Mouse (Mus musculus) kidney, adult 8-10 months (tissue): ENCODE results near the gene Plekha6.
A peak's percentile ranks its signal among the peaks of the same experiment; 100 is the strongest.

Experiments used
- DNase-seq, 2 experiments: peaks; one replicate each; pipeline ENCODE4 v3.0.0; 2022

Plekha6 gene

DNA sequence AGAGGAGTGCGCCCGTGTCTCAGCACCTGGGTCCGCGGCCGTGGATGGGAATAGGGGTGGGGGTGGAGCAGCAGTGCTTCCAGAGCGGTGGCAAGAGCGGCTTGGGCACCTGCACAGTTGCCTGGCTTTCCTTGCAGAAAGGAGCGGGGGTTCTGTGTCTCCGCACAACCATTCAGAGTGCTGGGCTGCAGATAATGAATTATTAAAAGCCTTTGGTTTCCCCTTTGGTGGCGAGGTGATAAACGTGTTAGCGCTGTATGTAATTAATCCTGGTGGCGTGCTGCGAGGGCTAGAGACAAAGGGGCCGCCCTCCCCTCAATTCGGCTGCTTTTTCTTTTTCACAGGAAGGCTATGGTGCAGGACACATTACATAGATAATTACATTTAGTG lies 18.7 kb downstream of the Plekha6 start:
- no peak for DNase-seq

DNA sequence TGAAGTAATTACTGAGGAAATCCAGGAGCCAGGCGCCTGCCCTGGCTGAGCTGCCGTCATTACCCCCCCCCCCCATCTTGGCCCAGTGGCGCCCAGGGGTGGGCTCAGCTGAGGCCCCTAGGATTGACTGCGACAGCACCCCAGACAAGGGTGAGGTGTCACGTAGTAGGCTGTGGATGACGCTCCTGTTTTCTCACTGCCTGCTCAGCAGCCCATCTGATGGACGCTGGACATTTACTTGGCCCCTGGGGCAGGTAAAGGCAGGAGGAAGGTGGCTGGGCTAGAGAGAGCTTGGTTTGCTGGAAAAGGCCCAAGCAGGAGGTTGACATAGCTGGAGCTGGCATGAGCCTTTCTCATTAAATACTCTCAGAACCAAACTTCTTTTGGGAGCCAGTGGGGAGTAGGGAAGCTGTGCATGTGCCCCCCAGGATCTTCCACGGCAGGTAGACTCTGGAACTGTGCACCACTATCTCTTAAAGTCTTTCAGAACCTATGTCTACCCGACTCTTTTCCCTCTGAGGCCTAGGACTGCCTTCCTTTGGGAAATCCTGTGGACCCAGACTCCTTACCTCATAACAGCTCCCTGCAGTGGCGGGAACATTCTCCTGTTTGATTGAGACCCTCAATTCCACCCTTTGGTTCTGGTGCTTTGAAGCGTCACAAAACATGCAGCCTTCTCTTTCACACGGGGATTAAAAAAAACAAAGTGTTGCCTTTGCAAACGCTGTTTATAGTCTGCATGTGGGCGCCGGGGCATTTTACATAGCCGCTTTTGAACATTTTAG lies 19.3 kb downstream of the Plekha6 start:
- DNase-seq = no peak

DNA sequence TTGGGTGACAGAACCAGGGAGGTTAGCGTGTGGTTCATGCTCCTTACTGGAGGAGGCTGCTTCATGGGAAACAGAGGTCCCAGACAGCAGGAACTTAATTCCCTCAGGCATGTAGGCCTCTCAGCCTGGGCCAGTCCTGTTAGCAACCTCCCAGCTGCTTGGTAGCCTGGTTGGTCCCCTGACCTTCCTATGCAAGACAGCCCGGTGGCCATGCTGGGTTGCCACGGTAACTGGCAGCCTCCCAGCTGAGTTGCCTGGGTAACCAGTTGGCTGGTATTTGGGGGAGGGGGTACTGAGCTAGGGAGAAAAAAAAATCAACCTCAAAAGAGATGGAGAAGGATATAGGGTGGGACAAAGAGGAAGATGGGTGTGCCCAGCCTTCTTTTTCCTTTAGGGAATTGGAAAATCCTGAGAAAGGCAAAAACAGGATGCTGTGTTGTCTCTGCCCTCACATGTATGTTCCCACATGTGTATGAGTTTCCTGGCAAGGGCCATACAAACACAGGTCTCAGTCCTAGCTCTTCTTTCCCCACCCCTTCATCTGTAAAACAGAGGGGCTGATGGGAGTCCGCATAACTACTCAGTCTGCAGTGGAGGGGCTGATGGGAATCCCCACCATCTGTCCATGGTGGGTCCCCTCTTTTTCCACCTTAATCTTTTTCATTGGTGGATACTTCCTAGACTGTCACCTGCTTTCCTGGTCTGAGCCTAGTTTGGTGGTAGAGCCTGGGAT lies 24.1 kb downstream of the Plekha6 start:
- no peak for DNase-seq

DNA sequence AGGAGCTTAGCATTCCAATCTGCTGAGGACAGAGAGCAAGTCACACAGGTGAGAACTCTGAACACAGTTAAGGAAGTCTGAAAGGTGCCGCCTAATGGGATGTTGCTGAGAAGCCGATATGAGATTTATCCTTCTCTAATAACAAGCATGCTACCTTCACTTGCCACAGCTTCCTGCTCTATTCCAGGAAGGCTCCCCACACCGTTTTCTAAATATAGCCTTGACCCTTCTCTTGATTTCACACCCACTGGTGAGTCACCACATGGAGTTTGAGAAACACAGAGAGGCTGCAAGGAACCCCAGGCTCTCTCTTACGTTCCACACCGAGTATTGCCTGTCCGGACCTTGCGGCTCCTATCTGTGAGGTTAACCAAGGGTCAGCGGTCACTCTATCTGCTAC lies 24.7 kb downstream of the Plekha6 start:
- no peak for DNase-seq

DNA sequence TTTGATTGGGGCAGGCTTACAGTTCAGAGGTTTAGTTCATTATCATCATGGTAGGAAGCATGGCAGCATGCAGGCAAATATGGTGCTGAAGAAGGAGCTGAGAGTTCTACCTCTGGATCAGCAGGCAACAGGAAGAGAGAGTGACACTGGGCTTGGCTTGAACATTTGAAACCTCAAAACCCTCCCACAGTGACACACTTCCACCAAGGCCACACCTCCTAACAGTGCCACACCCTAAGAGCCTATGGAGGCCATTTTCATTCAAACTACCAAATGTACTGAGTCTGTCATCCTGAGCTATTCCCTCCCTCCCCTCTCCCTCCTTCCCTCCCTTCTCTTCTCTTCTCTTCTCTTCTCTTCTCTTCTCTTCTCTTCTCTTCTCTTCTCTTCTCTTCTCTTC lies 25.5 kb downstream of the Plekha6 start:
- DNase-seq = no peak

DNA sequence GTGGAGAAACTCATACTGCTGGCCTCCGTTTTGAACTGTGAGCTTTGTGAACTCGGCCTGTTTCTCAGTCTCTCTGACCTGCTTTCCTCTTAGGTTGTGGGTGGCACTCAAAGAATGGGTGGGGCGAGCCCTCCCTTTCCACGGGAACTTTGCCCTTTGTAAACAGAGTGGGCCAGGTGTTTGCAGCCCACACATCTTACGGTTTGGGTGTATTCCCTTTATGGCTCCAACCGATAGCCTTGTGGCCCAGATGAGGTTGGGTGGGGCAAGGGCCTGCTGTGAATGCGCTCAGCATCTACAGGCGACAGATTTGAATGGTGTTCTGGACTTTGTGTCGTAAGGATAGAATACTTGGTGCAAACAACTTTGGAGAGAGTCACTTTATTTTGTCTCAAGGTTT lies 26.5 kb downstream of the Plekha6 start:
- no peak for DNase-seq

DNA sequence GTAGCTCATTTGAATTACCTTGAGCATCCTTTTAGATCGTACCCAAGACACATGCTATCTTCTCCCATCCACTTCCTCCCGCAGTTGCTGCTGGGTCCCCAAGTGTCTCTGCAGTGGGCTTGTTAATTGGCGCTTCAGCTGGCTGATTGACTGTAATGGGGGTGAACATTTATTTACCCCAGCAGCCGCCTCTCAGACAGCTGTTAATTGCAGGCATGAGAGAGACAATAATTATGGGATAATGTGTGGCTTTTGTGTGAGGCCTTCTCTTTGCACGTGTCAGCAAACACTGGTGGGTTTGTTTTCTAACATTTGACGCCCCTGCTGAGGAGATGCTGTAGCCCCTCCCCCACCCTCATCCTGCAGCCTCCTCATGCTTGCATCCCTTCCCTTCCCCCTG lies 32.2 kb downstream of the Plekha6 start:
- no peak for DNase-seq

DNA sequence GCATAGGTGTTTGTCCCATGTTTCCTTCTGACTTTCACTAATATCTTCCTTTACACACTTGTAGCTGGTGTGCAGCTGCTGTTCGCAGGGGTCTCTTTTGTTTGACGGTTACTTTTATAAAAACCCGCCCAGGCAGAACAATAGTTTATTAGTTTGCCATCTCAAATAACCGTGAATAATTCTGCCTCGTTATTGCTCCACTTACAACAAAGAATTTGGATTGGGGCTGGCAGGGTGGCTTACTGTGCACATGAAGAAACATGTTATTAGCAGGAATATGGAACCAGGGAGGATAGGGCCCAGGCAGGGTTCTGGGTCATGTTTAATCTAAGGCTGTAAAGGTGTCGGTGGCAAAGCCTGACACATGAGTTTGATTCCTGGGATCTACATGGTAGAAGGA lies 33.3 kb downstream of the Plekha6 start:
- no peak for DNase-seq

DNA sequence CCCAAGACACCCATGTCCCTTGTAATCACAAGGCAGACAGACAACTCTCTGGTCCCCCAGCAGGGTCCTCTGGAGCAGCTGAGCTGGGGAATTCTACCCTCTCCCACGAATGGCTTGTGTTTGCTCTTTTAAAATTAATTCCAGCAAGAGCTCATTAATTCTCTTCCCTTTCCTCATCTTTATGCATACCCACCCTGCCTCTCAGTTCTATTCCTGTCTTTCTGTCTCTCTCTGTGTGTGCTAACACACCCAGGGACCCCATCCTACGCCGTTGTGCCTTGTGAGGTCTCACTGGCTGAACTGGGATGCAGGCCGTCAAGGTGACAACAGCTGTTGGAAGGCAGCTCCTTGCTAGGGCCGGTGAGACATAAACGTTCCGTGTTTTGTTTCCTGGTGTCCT lies 35.7 kb downstream of the Plekha6 start:
- DNase-seq = no peak

DNA sequence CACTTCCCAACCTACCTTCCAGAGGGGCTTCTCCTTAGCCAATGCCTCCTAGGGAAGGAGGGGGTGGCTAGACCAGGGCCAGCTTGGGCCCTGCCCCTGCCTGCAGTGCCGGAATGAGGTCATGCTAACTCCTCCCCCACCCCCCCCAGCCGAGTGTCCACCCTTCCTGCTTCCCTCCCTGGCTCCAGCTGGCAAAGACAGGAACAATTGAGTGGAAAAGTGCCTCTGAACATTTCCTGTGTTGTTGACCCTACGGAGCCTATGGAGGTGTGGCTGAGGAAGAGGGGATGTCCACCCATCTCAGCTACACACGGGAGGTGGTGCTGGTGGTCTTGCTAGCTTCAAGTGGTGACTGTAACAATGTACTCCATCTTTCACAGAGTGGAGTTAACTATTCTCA lies 37.5 kb downstream of the Plekha6 start:
- DNase-seq = no peak

DNA sequence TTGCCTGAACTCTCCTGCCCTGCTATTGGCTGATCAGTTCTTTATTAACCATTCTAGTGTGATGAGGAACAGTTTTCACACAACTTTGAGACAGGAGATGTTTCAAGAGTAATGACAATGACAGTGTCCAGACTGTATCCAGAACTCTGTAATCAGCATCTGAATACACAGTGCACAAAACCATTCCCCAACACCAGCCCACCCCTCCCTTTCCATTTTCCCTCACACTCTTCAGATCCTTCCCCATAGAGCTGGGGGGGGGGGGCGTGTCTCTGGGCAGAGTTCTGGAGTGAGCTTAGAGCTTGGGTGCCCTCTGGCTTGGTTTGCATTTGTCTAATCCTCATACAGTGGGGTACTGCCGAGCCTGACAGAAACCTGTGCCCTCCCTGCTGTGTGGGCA lies 39.7 kb downstream of the Plekha6 start:
- no peak for DNase-seq

DNA sequence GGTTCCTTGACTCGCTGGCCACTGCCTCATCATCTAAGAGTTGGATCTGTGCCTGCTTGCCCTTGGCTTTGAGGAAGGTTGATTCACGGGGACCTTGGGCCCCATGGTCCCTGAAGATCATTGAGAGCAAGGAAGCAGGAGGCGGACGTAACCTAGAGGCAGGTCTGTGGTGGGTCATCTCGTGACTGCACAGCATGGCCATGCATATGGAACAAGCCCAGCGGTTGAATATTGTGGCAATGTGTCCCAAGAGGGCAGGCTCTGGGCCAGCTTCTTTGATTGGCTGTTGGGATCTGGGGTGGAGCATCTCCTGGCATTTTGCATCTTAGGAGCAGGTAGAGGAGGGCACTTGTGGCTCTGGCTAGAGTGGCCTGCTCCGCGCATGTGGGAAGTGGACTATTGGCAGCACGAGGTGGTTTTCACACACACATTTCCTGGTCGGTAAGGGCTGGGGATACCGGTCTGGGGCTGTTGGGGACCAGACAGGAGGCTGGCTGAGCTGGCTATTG lies 40.4 kb downstream of the Plekha6 start:
- peak; percentile 79 to 93 for DNase-seq

DNA sequence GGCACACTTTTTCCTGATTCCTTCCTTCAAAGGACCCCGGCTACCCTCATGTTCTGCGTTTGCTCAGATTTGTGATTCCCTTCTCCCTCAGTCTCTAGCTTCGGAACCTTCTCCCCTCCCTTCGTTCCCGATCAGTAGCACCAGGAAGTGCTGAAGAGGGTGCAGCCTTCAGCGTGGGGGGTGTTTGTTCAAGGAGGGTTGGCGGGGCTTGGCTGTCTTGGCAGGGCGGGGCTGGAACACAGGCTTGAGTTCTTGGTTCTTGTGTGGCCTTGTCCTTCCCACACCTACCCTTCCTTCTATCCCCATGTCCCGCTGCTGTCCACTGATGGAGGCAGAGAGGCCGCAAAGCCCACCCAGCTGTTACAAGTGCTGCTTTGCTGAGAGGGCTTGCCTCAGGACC lies 41.0 kb downstream of the Plekha6 start:
- no peak for DNase-seq

DNA sequence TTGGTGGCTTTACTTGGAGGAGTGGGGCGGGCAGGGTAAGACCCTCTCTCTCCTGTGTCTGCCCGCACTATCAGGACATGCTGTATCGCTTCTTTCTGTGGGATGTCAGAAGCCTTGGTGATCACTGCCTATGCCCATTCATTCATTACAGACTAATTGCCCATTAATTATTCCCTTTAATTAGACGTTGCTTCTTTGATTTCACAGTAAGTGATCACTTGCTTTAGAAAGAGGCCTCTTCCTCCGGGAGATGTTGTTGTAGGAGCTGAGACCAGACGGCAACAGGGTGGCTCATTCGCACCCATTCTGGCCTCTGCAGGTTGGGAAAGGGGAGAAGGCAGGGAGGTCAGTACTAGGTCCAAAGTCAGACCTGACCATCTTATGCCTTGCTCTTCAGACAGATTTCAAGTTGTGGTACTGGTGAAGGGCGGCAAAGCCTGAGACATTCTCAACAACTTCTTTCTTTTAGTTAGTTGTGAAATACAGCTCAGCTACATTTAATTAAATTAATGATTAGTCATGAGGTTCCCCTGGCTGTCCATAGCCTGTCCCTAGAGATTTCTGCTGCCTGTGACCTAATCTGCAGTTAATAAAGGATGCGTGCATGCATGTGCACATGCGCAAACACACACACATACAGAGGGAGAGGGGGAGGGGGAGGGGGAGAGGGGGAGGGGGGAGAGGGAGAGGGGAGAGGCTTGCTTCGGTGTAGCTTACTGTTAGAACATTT lies 44.2 kb downstream of the Plekha6 start:
- no peak for DNase-seq

DNA sequence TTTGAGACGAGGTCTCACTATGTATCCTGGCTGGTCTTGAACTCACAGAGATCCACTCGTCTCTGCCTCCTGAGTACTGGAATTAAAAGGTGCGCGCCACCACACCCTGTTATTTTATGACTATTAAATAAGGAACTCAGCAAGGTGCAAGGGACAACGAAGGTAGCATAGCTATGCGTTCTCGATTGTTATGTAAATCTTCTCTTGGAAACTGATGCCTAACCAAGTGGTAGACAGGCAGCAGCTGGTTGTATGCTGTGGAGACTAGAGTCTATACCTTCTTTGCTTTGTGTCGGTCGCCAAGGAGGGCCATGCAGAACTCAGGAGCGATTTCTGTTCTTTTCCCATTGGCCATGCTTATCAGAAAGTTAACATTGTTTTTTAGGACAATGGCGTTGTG lies 45.0 kb downstream of the Plekha6 start:
- DNase-seq = no peak

DNA sequence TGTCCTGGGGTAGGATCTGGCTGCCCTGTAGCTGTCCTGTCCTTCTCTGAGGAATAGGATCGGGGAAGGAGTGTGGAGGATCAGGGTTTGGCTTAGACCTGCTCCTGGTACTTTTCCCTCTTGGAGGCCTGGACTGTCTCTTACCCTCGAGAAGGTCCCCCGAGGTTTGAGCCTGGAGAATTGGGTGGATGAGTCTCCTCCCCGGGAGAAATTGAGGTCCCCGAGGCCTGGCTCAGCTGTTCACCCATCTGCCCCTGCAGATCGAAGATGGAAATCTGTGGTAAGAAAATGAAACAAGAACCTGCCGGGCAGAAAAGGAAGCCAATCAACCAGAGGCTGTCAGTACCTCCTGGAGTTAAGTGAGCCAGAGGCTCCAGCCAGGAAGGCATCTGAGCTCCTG lies 45.5 kb downstream of the Plekha6 start:
- DNase-seq = no peak

DNA sequence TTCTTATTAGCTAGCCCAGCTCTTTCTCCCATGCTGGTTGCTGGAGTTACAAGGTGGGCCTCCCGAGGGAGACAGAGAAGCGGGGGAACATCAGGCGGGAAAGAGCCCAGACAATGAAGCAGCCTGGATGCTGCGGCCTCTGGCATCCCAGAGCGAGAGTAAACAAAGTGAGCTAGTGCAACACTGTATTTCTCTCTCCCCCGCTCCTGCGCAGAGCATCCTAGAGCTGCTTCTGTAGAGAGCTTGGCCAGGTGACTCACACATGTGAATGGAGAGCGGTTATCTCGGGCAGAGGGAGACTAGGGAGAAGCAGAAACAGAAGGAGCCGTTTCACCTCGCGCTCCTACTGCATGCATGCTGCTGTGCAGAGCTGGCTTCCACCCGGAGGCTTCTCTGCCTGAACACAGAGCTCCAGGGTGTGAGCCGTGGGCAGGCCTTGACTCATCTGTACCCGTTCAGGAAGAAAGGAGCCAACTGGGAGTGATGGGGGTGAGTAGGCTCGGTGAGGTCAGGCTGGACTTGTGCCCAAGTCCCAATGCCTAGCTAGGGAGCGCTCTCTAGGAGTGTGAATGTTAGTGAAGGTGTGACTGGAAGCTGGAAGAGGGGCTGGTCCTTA lies 46.0 kb downstream of the Plekha6 start:
- DNase-seq = peak; percentile 42 to 54

DNA sequence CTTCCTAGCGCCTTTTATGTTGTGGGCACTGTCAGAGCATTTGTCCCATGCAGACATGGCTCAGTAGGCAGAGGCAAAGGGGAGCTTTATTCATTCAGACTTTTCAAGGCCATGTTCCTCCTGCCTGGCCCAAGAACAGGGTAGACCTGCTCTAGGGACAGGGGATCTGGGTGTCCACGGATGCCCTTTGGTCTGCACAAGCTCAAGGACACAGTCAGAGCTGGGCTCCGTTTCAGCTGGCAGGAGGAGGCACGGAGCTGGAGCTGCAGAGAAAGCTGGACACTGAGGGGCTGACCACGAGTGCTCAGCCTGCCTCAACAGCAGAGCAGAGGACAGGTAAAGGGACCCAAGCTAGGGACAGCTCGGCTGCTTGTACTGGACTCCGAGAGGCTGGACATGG lies 46.8 kb downstream of the Plekha6 start:
- peak; percentile 73 for DNase-seq

DNA sequence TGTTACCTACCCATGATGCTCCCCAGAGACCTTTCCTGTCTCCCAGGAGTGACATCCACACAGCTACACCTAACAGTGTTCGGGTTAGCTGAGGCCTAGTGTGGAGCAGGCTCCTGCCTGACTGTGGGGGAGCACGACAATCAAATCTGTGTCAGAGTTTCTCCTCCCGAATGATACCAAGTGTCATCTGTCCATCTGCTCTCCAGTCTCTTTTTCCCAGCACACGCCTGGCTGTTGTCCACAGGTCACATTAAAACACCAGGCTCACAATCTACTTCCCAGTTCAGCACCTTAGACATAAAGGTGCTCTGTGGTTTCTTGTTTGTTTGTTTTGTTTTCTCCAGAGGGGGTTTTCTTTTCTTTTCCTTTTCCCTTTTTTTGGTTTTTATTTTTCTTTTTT lies 48.3 kb downstream of the Plekha6 start:
- no peak for DNase-seq

DNA sequence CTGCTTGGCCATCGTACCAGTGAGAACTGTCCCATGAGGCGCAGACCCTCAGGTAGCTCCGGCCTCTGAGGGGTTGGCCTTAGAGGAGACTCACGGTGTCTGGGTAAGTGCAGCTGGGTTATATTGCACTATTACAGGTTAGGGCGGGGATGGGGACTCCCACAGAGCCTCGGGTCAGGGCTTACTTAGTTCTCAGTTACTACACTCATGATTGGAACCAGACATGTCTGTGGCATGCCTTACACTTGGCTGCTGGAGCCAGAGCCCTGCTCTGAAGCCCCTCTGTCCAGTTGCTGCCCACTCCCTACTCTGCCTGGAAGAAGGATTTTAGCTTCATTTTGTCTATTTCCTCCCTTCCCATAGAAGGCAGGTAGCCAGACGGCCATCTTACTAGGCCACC lies 49.1 kb downstream of the Plekha6 start:
- no peak for DNase-seq

DNA sequence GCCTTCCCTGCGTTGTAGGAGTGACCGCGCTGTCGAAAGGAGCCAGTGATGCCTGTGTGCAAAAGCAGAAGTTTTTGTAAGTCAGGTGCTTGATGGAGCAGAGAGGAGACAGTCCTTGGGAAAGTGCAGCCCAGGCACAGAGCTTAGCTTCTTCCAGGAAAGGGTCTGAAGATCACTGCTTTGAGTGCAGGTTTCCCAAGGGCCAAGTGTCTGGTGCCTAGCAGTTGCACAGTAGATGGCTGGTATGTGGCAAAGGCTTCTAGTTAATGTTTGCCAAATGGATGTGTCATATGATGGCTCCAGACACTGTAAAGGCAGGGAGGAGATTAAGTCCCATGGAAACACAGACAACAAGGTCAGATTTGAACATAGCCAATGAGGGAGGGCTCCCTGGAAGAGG lies 49.9 kb downstream of the Plekha6 start:
- peak; percentile 70 to 87 for DNase-seq

DNA sequence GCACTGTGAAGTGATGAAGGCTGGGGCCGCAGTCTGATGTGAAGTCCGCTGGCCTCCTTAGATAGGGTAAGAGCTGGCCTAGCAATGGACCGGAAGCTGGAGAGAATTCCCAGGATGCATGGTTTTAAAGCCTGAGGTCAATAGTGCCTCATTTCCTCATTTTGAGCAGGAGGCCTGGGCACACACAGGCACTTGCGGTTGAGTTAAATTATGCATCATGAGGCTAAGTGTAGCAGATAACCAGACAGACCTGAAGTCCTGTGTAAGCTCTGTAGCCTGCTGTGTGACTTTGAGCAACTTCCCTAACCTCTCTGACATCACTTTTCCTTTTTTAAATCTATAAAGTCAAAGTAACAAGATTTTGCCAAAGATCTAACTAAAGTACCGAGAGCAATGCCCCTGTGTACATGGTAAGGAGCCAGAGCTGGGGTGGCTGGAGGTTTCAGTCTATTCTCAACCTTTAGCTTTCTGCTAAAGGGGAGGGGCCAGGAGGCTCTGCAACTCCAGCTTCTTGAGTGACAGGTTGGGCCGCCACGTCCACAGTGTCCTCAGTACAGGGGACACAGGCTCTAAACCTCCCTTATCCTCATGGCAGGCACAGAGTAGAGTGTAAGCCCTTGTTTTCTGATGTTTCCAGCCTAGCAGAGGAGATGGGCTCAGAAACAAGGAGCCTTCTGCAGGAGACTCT lies 50.8 kb downstream of the Plekha6 start:
- DNase-seq = no peak

DNA sequence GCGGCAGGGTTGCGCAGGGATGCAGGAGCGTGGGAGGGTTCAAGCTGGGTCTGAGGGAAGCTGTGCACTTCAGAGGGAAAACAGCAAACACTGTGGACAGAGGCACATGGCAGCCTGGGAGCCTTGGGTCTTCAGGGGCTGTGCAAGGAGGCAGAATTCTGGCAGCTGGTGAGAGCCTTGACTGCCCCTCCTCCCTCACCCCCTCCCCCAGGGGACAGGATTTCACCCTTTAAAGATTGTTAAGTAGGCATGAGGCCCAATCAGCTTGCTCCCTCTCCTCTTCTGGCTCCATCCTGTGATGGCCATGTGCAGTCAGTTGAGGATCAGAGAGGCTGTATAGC lies 51.3 kb downstream of the Plekha6 start:
- no peak for DNase-seq
